Mouse (Mus musculus): Measurements from ENCODE around the gene Gucd1. TPM values are rescaled to one million over a fixed set of nuclear protein-coding genes. Genes with fewer than 3 reads are reported as not detected.
"Not testable (repeated sequence)": the region's sequence is repeated elsewhere in the genome, so short reads cannot be mapped to it uniquely, and the experiment has no call there.

Gucd1 gene
- total and polyA plus RNA-seq, 3 experiments: 16.8 to 19.0 (median 18.0) TPM

DNA sequence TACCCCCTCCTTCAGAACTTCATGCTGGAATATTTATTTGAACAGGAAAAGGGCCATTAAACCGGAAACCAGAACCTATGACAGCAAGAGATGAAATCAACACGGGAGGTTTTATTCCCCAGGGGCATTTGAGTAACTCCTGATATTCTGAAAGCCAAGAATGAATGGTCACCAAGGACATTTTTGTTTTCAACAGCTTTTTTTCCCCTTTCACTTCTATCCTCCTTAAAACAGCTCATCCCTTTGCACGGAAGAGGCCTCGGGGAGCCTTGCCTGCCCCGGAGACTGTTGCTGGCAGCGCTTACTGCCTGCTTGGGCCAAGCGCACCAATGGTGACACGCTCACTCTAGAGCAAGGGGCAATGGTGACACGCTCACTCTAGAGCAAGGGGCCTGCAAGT, 40.7 kb downstream of the Gucd1 start:
- Histone ChIP-seq H3K4me2 (ENCODE audit: insufficient read depth, low read depth, poor library complexity, severe bottlenecking) (no peak overlapping the region), H3K27ac (ENCODE audit: insufficient read depth, low read depth) (no peak overlapping the region), H3K27me3 (replicated peaks) (no peaks in the 10 kb centered on the region), H3K9me3 (replicated peaks; ENCODE audit: low read length) (no peaks in the 10 kb centered on the region), H3K4me3 (replicated peaks in 1 of 3; ENCODE audit: low read depth in 2 of 3, low read length in 2 of 3, poor library complexity in 1 of 3) (no peak overlapping the region), H3K4me1 (ENCODE audit: control insufficient read depth in 1 of 2, insufficient read depth in 2 of 2) (peaks cover 7 to 18% of the 10 kb centered on the region in 2 experiments), H3K79me2 (replicated peaks; ENCODE audit: control insufficient read depth, extremely low read depth, insufficient read depth, poor library complexity, severe bottlenecking) (no peaks in the 10 kb centered on the region), H3K9ac (ENCODE audit: insufficient read depth, low read depth) (no peak overlapping the region), H3K36me3 (replicated peaks in 1 of 2; ENCODE audit: control insufficient read depth in 1 of 2, insufficient read depth in 1 of 2, low read length in 1 of 2) (no peaks in the 10 kb centered on the region)
- dilution Hi-C loops (cut with MboI; ENCODE audit: extremely low pct_ligation_motif_present, extremely low pct_unique_long_range_greater_than_20kb, low sequenced_read_pairs): no loop called here
- TF ChIP-seq CHD1 (IDR thresholded peaks at IDR 0.05; ENCODE audit: low read depth, low read length) (no peak), IRF4 (IDR thresholded peaks at IDR 0.05; ENCODE audit: low read depth, low read length) (peak; percentile 26; the same call in 1 of the 2 replicates)
- in situ Hi-C loops (cut with MboI; ENCODE audit: low pct_ligation_motif_present, low pct_unique_long_range_greater_than_20kb, low sequenced_read_pairs): no loop called here
- no peak for DNase-seq (ENCODE audit: extremely low read depth)

DNA sequence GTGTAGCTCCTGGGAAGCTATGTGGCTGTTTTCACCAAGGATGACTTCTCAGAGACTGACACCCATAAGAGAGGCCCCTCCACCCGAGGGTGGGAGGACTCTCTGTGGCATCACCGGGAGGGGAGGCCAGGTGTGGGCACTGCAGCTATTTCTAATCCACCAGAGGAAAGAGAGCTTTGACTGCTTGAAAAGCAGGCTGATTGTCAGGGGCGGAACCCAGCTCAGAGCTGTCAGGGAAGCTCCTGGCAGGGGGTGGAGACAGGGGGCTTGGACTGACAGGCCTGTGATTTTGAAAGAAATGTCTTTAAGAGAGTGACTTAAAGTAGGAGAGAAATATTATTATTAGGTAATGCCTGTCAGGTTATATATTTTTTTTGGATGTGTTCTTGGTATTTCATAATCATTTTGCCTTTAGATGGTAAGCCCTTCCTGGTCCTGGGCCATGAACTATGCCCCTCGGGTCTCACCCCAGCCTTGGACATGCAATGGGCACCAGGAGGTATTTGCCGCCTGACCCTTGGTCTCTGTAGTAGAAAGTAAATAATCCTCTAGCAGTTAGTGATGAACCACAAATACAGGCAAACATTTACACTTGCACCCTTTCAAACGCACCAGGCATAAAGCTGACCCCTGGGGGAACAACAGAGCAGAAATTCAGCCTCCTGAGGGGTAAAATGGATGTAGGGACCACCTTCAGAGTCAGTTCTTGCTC, 42.5 kb downstream of the Gucd1 start:
- H3K79me2 ChIP-seq (replicated peaks; ENCODE audit: control insufficient read depth, extremely low read depth, insufficient read depth, poor library complexity, severe bottlenecking); H3K4me3 ChIP-seq (replicated peaks in 1 of 3; ENCODE audit: low read depth in 2 of 3, low read length in 2 of 3, poor library complexity in 1 of 3); dilution Hi-C loops (cut with MboI; ENCODE audit: extremely low pct_ligation_motif_present, extremely low pct_unique_long_range_greater_than_20kb, low sequenced_read_pairs); H3K9me3 ChIP-seq (replicated peaks; ENCODE audit: low read length); H3K9ac ChIP-seq (ENCODE audit: insufficient read depth, low read depth); H3K36me3 ChIP-seq (replicated peaks in 1 of 2; ENCODE audit: control insufficient read depth in 1 of 2, insufficient read depth in 1 of 2, low read length in 1 of 2); H3K4me2 ChIP-seq (ENCODE audit: insufficient read depth, low read depth, poor library complexity, severe bottlenecking); H3K27me3 ChIP-seq (replicated peaks); in situ Hi-C loops (cut with MboI; ENCODE audit: low pct_ligation_motif_present, low pct_unique_long_range_greater_than_20kb, low sequenced_read_pairs); DNase-seq (ENCODE audit: extremely low read depth); H3K27ac ChIP-seq (ENCODE audit: insufficient read depth, low read depth): not testable (repeated sequence)
- H3K4me1 ChIP-seq (ENCODE audit: control insufficient read depth in 1 of 2, insufficient read depth in 2 of 2): peaks cover 7 to 30% of the 10 kb centered on the region in 2 experiments

DNA sequence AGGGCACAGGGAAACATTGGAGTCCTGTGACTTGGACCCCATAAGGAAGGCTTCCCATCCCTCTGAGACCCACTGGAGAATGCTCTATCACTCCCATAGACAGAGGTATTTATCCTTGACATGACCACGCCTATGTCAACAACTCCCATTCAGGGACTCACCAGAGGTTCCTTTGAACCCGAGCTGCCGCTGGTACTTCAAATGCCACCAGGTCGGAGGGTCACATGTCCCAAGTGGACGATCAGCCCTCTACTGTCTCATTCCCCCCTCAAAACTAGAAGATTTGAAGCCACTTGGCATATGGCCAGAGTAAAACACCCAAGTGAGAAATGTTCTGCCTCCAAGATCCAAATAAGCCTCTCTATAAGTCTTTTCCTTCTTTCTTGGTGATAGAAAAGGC, 43.2 kb downstream of the Gucd1 start:
- no peak overlapping the region for H3K27ac ChIP-seq (ENCODE audit: insufficient read depth, low read depth)
- H3K9ac ChIP-seq (ENCODE audit: insufficient read depth, low read depth): no peak overlapping the region
- no peak for DNase-seq (ENCODE audit: extremely low read depth)
- no peak overlapping the region for H3K4me2 ChIP-seq (ENCODE audit: insufficient read depth, low read depth, poor library complexity, severe bottlenecking)
- peaks cover 7 to 30% of the 10 kb centered on the region in 2 experiments for H3K4me1 ChIP-seq (ENCODE audit: control insufficient read depth in 1 of 2, insufficient read depth in 2 of 2)
- H3K27me3 ChIP-seq (replicated peaks): no peaks in the 10 kb centered on the region
- H3K4me3 ChIP-seq (replicated peaks in 1 of 3; ENCODE audit: low read depth in 2 of 3, low read length in 2 of 3, poor library complexity in 1 of 3): no peak overlapping the region
- no peaks in the 10 kb centered on the region for H3K9me3 ChIP-seq (replicated peaks; ENCODE audit: low read length)
- no peaks in the 10 kb centered on the region for H3K36me3 ChIP-seq (replicated peaks in 1 of 2; ENCODE audit: control insufficient read depth in 1 of 2, insufficient read depth in 1 of 2, low read length in 1 of 2)
- in situ Hi-C loops (cut with MboI; ENCODE audit: low pct_ligation_motif_present, low pct_unique_long_range_greater_than_20kb, low sequenced_read_pairs): no loop called here
- no peaks in the 10 kb centered on the region for H3K79me2 ChIP-seq (replicated peaks; ENCODE audit: control insufficient read depth, extremely low read depth, insufficient read depth, poor library complexity, severe bottlenecking)
- dilution Hi-C loops (cut with MboI; ENCODE audit: extremely low pct_ligation_motif_present, extremely low pct_unique_long_range_greater_than_20kb, low sequenced_read_pairs): no loop called here
- no peak for TF ChIP-seq JUN (IDR thresholded peaks at IDR 0.05; ENCODE audit: insufficient read depth, low read depth, low read length)
- TF ChIP-seq POLR2A (IDR thresholded peaks at IDR 0.05; ENCODE audit: low read depth, low read length): no peak
- TF ChIP-seq ZNF384 (IDR thresholded peaks at IDR 0.05; ENCODE audit: low read depth, low read length): no peak
- TF ChIP-seq POLR2AphosphoS2 (IDR thresholded peaks at IDR 0.05; ENCODE audit: low read depth, low read length): no peak
- TF ChIP-seq IRF4 (IDR thresholded peaks at IDR 0.05; ENCODE audit: low read depth, low read length): no peak
- no peak for TF ChIP-seq USF1 (IDR thresholded peaks at IDR 0.05; ENCODE audit: low read depth, low read length)
- no peak for TF ChIP-seq SIN3A (IDR thresholded peaks at IDR 0.05; ENCODE audit: low read length)
- TF ChIP-seq ZKSCAN1 (IDR thresholded peaks at IDR 0.05; ENCODE audit: borderline replicate concordance, low read depth, low read length): no peak
- no peak for TF ChIP-seq NRF1 (IDR thresholded peaks at IDR 0.05; ENCODE audit: low read depth, low read length)
- no peak for TF ChIP-seq E2F4 (IDR thresholded peaks at IDR 0.05; ENCODE audit: insufficient replicate concordance, low read depth, low read length)
- TF ChIP-seq NELFE (IDR thresholded peaks at IDR 0.05; ENCODE audit: low read depth, low read length): no peak
- TF ChIP-seq PAX5 (IDR thresholded peaks at IDR 0.05; ENCODE audit: low read length): no peak
- TF ChIP-seq USF2 (conservative IDR thresholded peaks at IDR 0.05; ENCODE audit: low read depth, low read length): no peak
- TF ChIP-seq MAZ (IDR thresholded peaks at IDR 0.05; ENCODE audit: low read depth, low read length): no peak
- no peak for TF ChIP-seq CTCF (conservative IDR thresholded peaks at IDR 0.05 in 1 of 2, IDR thresholded peaks at IDR 0.05 in 1 of 2; ENCODE audit: low read depth in 2 of 2, low read length in 2 of 2)
- TF ChIP-seq MYC (IDR thresholded peaks at IDR 0.05; ENCODE audit: low read depth, low read length): no peak
- TF ChIP-seq SMC3 (IDR thresholded peaks at IDR 0.05; ENCODE audit: low read depth, low read length): no peak
- no peak for TF ChIP-seq TBP (conservative IDR thresholded peaks at IDR 0.05; ENCODE audit: low read depth, low read length)
- no peak for TF ChIP-seq HCFC1 (IDR thresholded peaks at IDR 0.05; ENCODE audit: low read depth, low read length)

Data from CH12.LX (cell line).